Mouse (Mus musculus): ENCODE measurements at regions not wholly inside any gene's neighbourhood (a gene's known extent, or its start where the extent isn't known, plus 50 kb on each side); places are given as distances from the start of the nearest gene placed in this dataset.

- no peak overlapping the region for H3K4me2 ChIP-seq (ENCODE audit: insufficient read depth, low read depth, poor library complexity, severe bottlenecking)
- H3K27me3 ChIP-seq (replicated peaks): no peaks in the 10 kb centered on the region
- no peaks in the 10 kb centered on the region for H3K9me3 ChIP-seq (replicated peaks; ENCODE audit: low read length)
- no peaks in the 10 kb centered on the region for H3K79me2 ChIP-seq (replicated peaks; ENCODE audit: control insufficient read depth, extremely low read depth, insufficient read depth, poor library complexity, severe bottlenecking)
- TF ChIP-seq SMC3 (IDR thresholded peaks at IDR 0.05; ENCODE audit: low read depth, low read length) (no peak), RAD21 (IDR thresholded peaks at IDR 0.05; ENCODE audit: low read depth, low read length) (no peak), HCFC1 (IDR thresholded peaks at IDR 0.05; ENCODE audit: low read depth, low read length) (no peak), IRF4 (IDR thresholded peaks at IDR 0.05; ENCODE audit: low read depth, low read length) (no peak), TCF12 (IDR thresholded peaks at IDR 0.05; ENCODE audit: low read depth, low read length) (no peak), CTCF (conservative IDR thresholded peaks at IDR 0.05 in 1 of 2, IDR thresholded peaks at IDR 0.05 in 1 of 2; ENCODE audit: low read depth in 2 of 2, low read length in 2 of 2) (no peak), ELF1 (IDR thresholded peaks at IDR 0.05; ENCODE audit: low read depth, low read length) (no peak), E2F4 (IDR thresholded peaks at IDR 0.05; ENCODE audit: insufficient replicate concordance, low read depth, low read length) (no peak), SIN3A (IDR thresholded peaks at IDR 0.05; ENCODE audit: low read length) (no peak), RCOR1 (conservative IDR thresholded peaks at IDR 0.05; ENCODE audit: low read depth, low read length) (no peak), ZKSCAN1 (IDR thresholded peaks at IDR 0.05; ENCODE audit: borderline replicate concordance, low read depth, low read length) (no peak), CHD1 (IDR thresholded peaks at IDR 0.05; ENCODE audit: low read depth, low read length) (no peak), MXI1 (IDR thresholded peaks at IDR 0.05; ENCODE audit: low read depth, low read length) (no peak), EP300 (IDR thresholded peaks at IDR 0.05; ENCODE audit: low read length) (no peak), USF1 (IDR thresholded peaks at IDR 0.05; ENCODE audit: low read depth, low read length) (no peak), JUN (IDR thresholded peaks at IDR 0.05; ENCODE audit: insufficient read depth, low read depth, low read length) (no peak), PAX5 (IDR thresholded peaks at IDR 0.05; ENCODE audit: low read length) (no peak), MAX (IDR thresholded peaks at IDR 0.05; ENCODE audit: low read length) (no peak), KAT2A (IDR thresholded peaks at IDR 0.05; ENCODE audit: insufficient replicate concordance, low read length) (no peak), GABPA (IDR thresholded peaks at IDR 0.05; ENCODE audit: insufficient replicate concordance, low read depth, low read length) (no peak)
- H3K4me3 ChIP-seq (replicated peaks in 1 of 3; ENCODE audit: low read depth in 2 of 3, low read length in 2 of 3, poor library complexity in 1 of 3): no peak overlapping the region
- in situ Hi-C loops (cut with MboI; ENCODE audit: low pct_ligation_motif_present, low pct_unique_long_range_greater_than_20kb, low sequenced_read_pairs): no loop called here
- dilution Hi-C loops (cut with MboI; ENCODE audit: extremely low pct_ligation_motif_present, extremely low pct_unique_long_range_greater_than_20kb, low sequenced_read_pairs): no loop called here
- 0 out of 4 replicates have a peak, but pooled peaks cover 0 to 2% of the 10 kb centered on the region in 2 experiments for H3K4me1 ChIP-seq (ENCODE audit: control insufficient read depth in 1 of 2, insufficient read depth in 2 of 2)
- no peak for DNase-seq (ENCODE audit: extremely low read depth)
- H3K36me3 ChIP-seq (replicated peaks in 1 of 2; ENCODE audit: control insufficient read depth in 1 of 2, insufficient read depth in 1 of 2, low read length in 1 of 2): no peaks in the 10 kb centered on the region
- H3K9ac ChIP-seq (ENCODE audit: insufficient read depth, low read depth): no peak overlapping the region
- no peak overlapping the region for H3K27ac ChIP-seq (ENCODE audit: insufficient read depth, low read depth)
Observed at GRCm38 (mm10) chr2:51830965-51831720, 103.8 kb downstream of the Rbm43 start.

- Histone ChIP-seq H3K79me2 (replicated peaks; ENCODE audit: control insufficient read depth, extremely low read depth, insufficient read depth, poor library complexity, severe bottlenecking) (no peaks in the 10 kb centered on the region), H3K4me1 (ENCODE audit: control insufficient read depth in 1 of 2, insufficient read depth in 2 of 2) (no peaks in the 10 kb centered on the region), H3K27ac (ENCODE audit: insufficient read depth, low read depth) (no peak overlapping the region), H3K9me3 (replicated peaks; ENCODE audit: low read length) (no peaks in the 10 kb centered on the region), H3K27me3 (replicated peaks) (no peaks in the 10 kb centered on the region), H3K9ac (ENCODE audit: insufficient read depth, low read depth) (no peak overlapping the region), H3K4me2 (ENCODE audit: insufficient read depth, low read depth, poor library complexity, severe bottlenecking) (no peak overlapping the region), H3K4me3 (replicated peaks in 1 of 3; ENCODE audit: low read depth in 2 of 3, low read length in 2 of 3, poor library complexity in 1 of 3) (no peak overlapping the region), H3K36me3 (replicated peaks in 1 of 2; ENCODE audit: control insufficient read depth in 1 of 2, insufficient read depth in 1 of 2, low read length in 1 of 2) (no peaks in the 10 kb centered on the region)
- in situ Hi-C loops (cut with MboI; ENCODE audit: low pct_ligation_motif_present, low pct_unique_long_range_greater_than_20kb, low sequenced_read_pairs): no loop called here
- dilution Hi-C loops (cut with MboI; ENCODE audit: extremely low pct_ligation_motif_present, extremely low pct_unique_long_range_greater_than_20kb, low sequenced_read_pairs): no loop called here
- DNase-seq (ENCODE audit: extremely low read depth): no peak
- TF ChIP-seq TBP (conservative IDR thresholded peaks at IDR 0.05; ENCODE audit: low read depth, low read length) (no peak), ZC3H11A (IDR thresholded peaks at IDR 0.05; ENCODE audit: low read depth, low read length) (no peak), HCFC1 (IDR thresholded peaks at IDR 0.05; ENCODE audit: low read depth, low read length) (no peak), BHLHE40 (IDR thresholded peaks at IDR 0.05; ENCODE audit: low read depth, low read length) (no peak), UBTF (IDR thresholded peaks at IDR 0.05; ENCODE audit: low read depth, low read length) (no peak), MAFK (IDR thresholded peaks at IDR 0.05; ENCODE audit: insufficient replicate concordance, low read length) (no peak), POLR2A (IDR thresholded peaks at IDR 0.05; ENCODE audit: low read depth, low read length) (no peak), MYC (IDR thresholded peaks at IDR 0.05; ENCODE audit: low read depth, low read length) (no peak), CTCF (conservative IDR thresholded peaks at IDR 0.05 in 1 of 2, IDR thresholded peaks at IDR 0.05 in 1 of 2; ENCODE audit: low read depth in 2 of 2, low read length in 2 of 2) (no peak), JUN (IDR thresholded peaks at IDR 0.05; ENCODE audit: insufficient read depth, low read depth, low read length) (no peak), RAD21 (IDR thresholded peaks at IDR 0.05; ENCODE audit: low read depth, low read length) (no peak), POLR2AphosphoS2 (IDR thresholded peaks at IDR 0.05; ENCODE audit: low read depth, low read length) (no peak), SMC3 (IDR thresholded peaks at IDR 0.05; ENCODE audit: low read depth, low read length) (no peak), JUND (conservative IDR thresholded peaks at IDR 0.05; ENCODE audit: low read depth, low read length) (no peak)
Observed at GRCm38 (mm10) chr2:51837864-51838263, 97.1 kb downstream of the Rbm43 start.
